Mouse (Mus musculus): ENCODE results near the gene Ube4a.
"Not testable (repeated sequence)": the region's sequence is repeated elsewhere in the genome, so short reads cannot be mapped to it uniquely, and the experiment has no call there.

The Ube4a gene

GRCm38 (mm10) chr9:44981104-44981503, 15.7 kb upstream of the Ube4a start:
- in situ Hi-C loops (cut with MboI): no loop called here

GRCm38 (mm10) chr9:44980242-44980641, 14.8 kb upstream of the Ube4a start, which contains the start of gene Cd3g:
Gene Cd3g, minus strand, starts transcription at chr9:44980431.
- in situ Hi-C loops (cut with MboI): no loop called here

DNA sequence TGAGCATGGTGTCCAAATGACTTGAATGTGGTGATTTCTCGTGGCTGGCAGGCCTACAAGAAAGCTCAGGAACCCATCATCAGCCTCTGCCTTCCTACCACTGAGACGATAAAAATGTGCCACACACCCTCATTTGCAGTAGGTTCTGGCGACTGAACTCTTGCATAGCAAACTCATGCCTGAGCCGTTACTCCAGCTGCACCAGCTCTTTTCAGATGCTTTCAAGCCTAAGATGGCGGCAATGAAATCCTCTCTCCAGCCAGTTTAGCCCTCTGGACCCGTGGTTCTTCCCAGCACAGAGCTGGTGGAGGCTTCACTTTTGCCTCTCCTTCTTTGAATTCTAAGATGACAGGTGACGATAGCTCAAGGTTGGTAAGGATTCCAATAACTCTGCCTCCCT, 14.4 kb upstream of the Ube4a start:
- in situ Hi-C loops (cut with MboI): no loop called here

DNA sequence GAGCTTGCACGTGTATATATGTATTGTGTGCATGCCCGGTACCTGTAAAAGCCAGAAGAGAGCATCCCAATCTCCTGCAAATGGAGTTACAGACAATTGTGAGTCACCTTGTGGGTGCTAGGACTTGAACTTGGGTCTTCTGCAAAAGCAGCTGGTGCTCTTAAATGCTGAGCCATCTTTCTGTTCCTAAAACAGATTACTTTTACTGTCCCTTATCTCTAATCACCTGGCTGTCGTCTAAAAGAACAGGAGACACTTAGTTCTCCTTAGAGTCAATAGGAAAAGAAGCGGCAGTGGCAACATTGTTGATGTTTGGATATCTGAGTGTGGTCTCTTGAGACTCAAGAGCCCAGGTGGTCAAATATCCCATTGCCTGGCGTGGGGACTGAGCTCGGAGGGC, 12.4 kb upstream of the Ube4a start:
- in situ Hi-C loops (cut with MboI): no loop called here

DNA sequence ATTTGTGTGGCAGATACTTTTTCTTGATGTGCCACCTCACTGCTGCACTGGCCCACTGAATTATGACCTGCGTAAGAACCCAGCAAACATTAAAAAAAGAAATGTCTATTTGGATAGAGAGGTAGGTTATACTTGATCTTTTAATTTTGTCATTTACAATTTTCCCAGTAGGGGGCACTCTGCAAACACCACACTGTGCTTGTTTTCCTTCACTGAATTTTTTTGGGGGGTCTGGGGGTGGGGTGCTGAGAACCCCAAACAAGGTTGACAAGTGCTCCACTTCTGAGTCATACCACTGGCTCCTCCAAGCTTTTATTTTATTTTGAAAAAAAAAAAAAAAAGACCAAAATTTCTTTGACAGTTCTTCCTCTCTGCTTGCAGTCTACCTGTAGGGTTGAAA, 4.0 kb upstream of the Ube4a start:
- in situ Hi-C loops (cut with MboI): no loop called here

DNA sequence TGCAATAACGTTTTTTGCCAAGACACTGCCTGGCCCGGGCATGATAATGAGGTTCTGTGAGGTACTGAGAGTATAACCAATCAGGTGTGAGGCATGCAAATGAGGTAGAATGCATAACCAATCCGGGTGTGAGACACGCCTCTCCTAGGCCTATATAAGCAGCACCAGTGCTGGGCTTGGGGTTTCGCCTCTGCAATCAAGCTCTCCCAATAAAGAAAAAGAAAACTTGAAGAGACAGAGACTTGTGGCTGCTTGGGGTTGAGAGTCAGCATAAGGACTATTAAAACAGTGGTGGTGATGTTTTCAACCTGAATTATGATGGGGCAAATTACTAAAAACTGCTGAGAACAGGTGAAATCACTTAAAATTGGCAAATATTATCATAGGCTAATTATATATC, 2.4 kb upstream of the Ube4a start:
- in situ Hi-C loops (cut with MboI): not testable (repeated sequence)

- in situ Hi-C loops (cut with MboI): no loop called here
Observed at GRCm38 (mm10) chr9:44966815-44967242, 1.4 kb upstream of the Ube4a start.

DNA sequence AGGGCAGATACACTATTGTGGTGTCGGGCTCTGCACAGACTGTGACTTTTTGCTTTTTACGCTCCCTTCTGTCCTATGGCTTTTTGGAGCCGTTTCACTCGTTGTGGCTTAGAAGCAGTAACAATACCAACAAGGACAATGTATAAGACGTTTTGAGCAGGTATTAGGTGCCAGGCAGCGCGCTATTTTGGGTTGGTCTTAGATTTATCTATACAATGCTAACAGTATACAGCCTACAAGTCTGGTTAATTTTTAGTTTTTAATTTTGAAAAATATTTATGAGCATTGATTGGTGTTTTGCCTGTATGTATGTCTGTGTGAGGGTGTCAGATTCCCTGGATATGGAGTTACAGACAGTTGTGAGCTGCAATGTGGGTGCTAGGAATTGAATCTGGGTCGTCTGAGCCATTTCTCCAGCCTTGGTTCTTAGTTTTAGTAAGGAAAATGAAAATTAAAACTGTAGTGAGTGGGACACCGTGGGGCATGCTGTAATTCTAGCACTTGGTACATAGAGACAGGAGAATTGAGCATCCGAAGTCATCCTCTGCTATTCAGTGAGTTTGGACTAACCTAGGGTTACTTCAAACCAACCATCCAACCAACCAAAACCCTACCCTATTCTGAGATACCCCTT, 550 bp upstream of the Ube4a start:
- in situ Hi-C loops (cut with MboI): no loop called here

DNA sequence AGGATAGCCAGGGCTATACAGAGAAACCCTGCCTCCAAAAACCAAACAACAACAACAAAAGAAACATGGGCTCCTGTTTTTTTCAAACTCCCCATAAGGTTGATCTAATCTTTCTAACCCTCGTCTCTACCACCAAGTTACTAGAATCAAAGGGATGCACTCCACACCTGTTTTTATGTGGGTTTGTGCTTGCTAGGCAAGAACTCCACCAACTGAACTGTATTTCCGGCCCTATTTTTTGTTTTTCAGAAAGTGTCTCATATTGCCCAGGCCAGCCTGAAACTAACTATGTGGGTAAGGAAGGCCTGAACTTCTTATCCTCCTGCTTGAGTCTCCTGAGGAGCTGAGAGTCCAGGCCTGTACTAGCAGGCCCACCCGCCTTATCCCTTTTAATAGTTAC, 11.0 kb downstream of the Ube4a start:
- in situ Hi-C loops (cut with MboI): no loop called here

- in situ Hi-C loops (cut with MboI): no loop called here
Observed at GRCm38 (mm10) chr9:44947836-44948235, 17.6 kb downstream of the Ube4a start.

DNA sequence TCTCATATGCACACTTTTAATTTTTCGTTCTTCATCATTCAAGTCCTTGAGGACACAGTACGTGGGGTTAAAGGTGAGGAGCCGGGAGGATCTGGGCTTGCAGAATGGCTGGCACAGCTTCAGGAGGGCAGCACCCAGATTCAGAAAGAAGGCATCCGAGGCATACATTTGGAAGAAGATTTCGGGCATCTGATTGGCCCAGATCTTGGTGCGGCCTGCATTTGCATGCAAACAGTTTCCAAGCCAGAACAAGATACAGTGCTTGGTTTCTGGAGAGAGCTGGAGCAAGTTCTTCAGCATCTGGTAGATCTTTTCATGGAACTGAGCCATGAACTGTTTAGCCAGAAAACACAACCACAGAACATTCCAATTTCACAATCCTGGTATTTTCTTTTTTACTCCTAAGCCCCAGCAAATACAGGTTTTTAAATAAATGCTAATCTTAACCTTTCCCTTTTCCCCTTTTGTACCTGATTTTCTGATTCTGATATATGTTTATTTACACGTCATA, 19.2 kb downstream of the Ube4a start:
- in situ Hi-C loops (cut with MboI): no loop called here

DNA sequence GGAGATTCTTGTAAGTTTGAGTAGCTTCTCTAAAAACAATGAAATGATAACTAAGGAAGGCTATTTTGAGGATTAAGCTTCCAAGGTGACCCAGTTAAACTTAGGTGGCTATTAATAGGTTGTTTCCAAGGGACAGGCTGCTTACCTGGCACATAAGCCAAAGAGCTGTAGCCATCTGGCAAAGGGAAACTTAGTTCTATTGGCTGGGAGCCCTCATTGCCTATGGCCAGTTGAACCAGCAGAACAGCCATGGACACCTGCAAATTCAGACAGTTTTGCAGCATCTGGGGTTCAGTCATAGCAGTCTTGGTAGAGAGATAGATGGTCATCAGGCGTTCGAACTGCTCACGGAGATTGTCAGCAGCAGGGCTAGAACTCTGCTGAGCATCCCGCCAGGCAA, 23.0 kb downstream of the Ube4a start:
- in situ Hi-C loops (cut with MboI): no loop called here

- in situ Hi-C loops (cut with MboI): no loop called here
Observed at GRCm38 (mm10) chr9:44941756-44942155, 23.6 kb downstream of the Ube4a start.

- in situ Hi-C loops (cut with MboI): no loop called here
Observed at GRCm38 (mm10) chr9:44921543-44921942, 43.9 kb downstream of the Ube4a start.

- in situ Hi-C loops (cut with MboI): no loop called here
Observed at GRCm38 (mm10) chr9:44921123-44921468, 44.3 kb downstream of the Ube4a start.

DNA sequence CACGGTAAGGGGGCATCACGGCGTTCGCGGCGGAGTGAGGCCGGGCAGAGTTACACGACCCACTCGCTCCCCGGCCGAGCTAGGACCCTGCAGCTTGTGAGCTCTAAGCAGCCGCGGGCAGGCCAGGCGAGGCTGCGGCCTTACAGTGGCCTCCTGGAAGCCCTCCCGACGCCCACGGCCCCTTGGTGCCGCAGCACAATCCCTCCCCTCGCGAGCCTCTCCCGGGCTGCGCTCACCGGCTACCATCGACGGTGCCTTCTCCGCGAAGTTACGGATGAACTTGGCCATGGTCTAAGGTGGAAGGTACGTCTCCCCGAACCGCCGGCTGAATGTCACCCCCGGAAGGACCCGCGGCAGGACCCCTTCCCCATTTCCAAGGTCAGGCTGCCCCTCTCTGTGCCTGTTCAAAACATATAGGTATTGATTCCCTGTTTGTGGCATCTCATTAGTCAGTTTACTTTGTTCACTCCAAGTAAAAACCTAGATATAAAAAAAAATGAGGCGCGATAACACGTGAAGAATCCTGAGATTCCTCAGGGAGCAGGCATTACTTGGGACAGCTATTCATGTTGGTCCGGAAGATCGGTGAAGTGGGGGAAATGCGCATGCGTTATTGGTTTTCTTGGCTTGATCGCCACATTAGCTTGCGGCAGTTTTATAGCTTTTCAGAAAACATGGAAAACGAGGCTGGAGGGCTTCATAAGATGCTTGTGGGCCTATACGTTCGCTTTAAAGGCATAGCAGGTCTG, 44.9 kb downstream of the Ube4a start, which contains the start of gene Atp5l:
TSS of gene Atp5l (minus strand) at position 369 of the 749 bp plus-strand sequence.
- in situ Hi-C loops (cut with MboI): no loop called here

- in situ Hi-C loops (cut with MboI): no loop called here
Observed at GRCm38 (mm10) chr9:44919606-44920005, 45.8 kb downstream of the Ube4a start.

GRCm38 (mm10) chr9:44916196-44916595, 49.2 kb downstream of the Ube4a start:
- in situ Hi-C loops (cut with MboI): no loop called here

DNA sequence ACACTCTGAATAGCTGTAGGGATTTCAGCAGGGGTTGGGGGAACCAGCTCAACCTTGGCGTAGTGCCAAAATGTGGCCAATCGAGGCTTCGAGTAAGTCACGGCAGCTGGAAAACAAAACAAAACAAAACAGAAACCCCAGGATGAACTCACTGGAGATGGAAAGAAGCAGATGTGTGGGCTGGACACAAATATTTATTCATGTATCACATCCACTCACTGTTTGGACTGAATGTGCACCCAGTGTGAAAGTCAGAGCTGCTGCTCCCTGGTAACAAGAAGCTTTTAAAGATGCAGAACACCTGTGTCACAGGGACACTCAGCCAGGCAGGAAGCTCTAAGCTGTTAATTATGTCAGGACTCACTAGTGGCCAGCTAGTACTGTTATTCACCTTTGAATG, 50.7 kb downstream of the Ube4a start:
- in situ Hi-C loops (cut with MboI): no loop called here

GRCm38 (mm10) chr9:44911365-44911764, 54.0 kb downstream of the Ube4a start:
- in situ Hi-C loops (cut with MboI): no loop called here

- in situ Hi-C loops (cut with MboI): no loop called here
Observed at GRCm38 (mm10) chr9:44905620-44906019, 59.8 kb downstream of the Ube4a start.

DNA sequence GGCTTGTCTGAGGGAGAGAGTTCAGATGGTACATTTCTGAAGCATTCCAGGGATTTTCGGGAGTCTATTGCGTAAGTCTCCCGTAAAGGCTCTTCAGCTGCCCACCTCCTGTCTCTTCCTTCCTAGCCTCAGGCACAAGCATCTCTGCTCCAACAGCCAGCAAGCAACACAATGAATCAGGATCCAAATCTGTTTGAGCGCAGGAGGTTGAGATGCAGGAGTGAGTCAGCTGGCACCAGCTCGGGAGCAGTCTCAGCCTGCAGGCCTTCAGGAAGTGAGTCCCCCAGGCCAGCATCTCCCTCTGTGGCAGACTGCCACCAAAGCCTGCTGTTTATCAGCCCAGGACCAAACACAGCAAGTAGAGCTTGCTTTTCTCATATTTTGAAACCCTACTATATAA, 60.4 kb downstream of the Ube4a start:
- in situ Hi-C loops (cut with MboI): no loop called here

DNA sequence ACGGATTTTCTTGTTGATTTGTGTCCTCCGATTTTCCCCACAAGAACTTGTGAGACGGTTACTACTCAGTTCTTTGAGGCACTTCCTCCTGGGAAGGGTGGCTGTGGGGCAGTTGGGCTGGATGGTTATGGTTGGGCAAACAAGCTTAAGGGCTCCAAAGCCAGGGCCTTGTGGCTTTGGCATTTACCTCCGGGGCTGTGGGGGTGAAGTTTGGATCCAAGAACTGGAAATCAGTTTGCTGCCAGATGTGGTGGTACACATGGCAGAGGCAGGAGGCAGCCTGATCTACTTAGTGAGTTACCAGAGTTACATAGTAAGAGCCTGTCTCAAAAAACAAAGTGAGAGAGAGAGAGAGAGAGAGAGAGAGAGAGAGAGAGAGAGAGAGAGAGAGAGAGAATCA, 61.5 kb downstream of the Ube4a start:
- in situ Hi-C loops (cut with MboI): no loop called here
